Mouse (Mus musculus): ENCODE data around the gene Stard10. TPM values are rescaled to one million over a fixed set of nuclear protein-coding genes. Genes with fewer than 3 reads are reported as not detected.

Gene Stard10
- 10.9 TPM for polyA plus RNA-seq (2012; fragmentation: generic; extraction: Trizol)
- long read RNA-seq, experiment 1, partial matches to known transcripts = 9 of 14 reads
- long read RNA-seq, experiment 1, other reads (novel, unspliced or antisense) = 4 of 14 reads
- long read RNA-seq, experiment 2, partial matches to known transcripts = 0 of 2 reads
- long read RNA-seq, experiment 2, other reads (novel, unspliced or antisense) = 1 of 2 reads

GRCm38 (mm10) chr7:101317014-101317413 is at the start of gene Stard10:
Gene Stard10 (plus strand): TSS chr7:101317086.
- Histone ChIP-seq H3K27me3 (ENCODE audit: control insufficient read depth, insufficient read depth, insufficient read length) (no peaks in the 10 kb centered on the region), H3K79me3 (ENCODE audit: low read depth) (no peaks in the 10 kb centered on the region), H3K36me3 (ENCODE audit: control insufficient read depth, insufficient read depth) (no peaks in the 10 kb centered on the region), H3ac (ENCODE audit: control insufficient read depth, insufficient read length, low read depth) (no peak within 1 kb of the TSS), H3K79me2 (ENCODE audit: control insufficient read depth, insufficient read depth) (no peaks in the 10 kb centered on the region), H3K4me3 (ENCODE audit: insufficient read depth, poor library complexity, severe bottlenecking) (no peak within 1 kb of the TSS)
- TF ChIP-seq MYOG (IDR thresholded peaks at IDR 0.05; ENCODE audit: control insufficient read depth, extremely low read depth, insufficient read length) = no peak

- H3K4me3 ChIP-seq (ENCODE audit: insufficient read depth, poor library complexity, severe bottlenecking) = no peak overlapping the region
- no peaks in the 10 kb centered on the region for H3K27me3 ChIP-seq (ENCODE audit: control insufficient read depth, insufficient read depth, insufficient read length)
- no peaks in the 10 kb centered on the region for H3K79me3 ChIP-seq (ENCODE audit: low read depth)
- no peaks in the 10 kb centered on the region for H3K79me2 ChIP-seq (ENCODE audit: control insufficient read depth, insufficient read depth)
- no peak overlapping the region for H3ac ChIP-seq (ENCODE audit: control insufficient read depth, insufficient read length, low read depth)
- H3K36me3 ChIP-seq (ENCODE audit: control insufficient read depth, insufficient read depth) = no peaks in the 10 kb centered on the region
- TF ChIP-seq MYOG (IDR thresholded peaks at IDR 0.05; ENCODE audit: control insufficient read depth, extremely low read depth, insufficient read length) (no peak), CTCF (IDR thresholded peaks at IDR 0.05; ENCODE audit: control insufficient read depth, insufficient read depth, insufficient read length) (no peak), MAX (IDR thresholded peaks at IDR 0.05) (no peak), MYOD1 (IDR thresholded peaks at IDR 0.05; ENCODE audit: control insufficient read depth, insufficient read length, low read depth) (no peak), USF1 (IDR thresholded peaks at IDR 0.05; ENCODE audit: low read depth) (no peak), CEBPB (IDR thresholded peaks at IDR 0.05; ENCODE audit: low read depth) (no peak), FOSL1 (IDR thresholded peaks at IDR 0.05; ENCODE audit: insufficient read depth, low read length, poor library complexity, severe bottlenecking) (no peak)
Measured at GRCm38 (mm10) chr7:101267457-101268259, 49.2 kb upstream of the Stard10 start.

- Histone ChIP-seq H3K79me3 (ENCODE audit: low read depth) (no peaks in the 10 kb centered on the region), H3K79me2 (ENCODE audit: control insufficient read depth, insufficient read depth) (no peaks in the 10 kb centered on the region), H3ac (ENCODE audit: control insufficient read depth, insufficient read length, low read depth) (no peak overlapping the region), H3K36me3 (ENCODE audit: control insufficient read depth, insufficient read depth) (no peaks in the 10 kb centered on the region), H3K4me3 (ENCODE audit: insufficient read depth, poor library complexity, severe bottlenecking) (no peak overlapping the region), H3K27me3 (ENCODE audit: control insufficient read depth, insufficient read depth, insufficient read length) (no peaks in the 10 kb centered on the region)
- TF ChIP-seq MYOG (IDR thresholded peaks at IDR 0.05; ENCODE audit: control insufficient read depth, extremely low read depth, insufficient read length) = no peak
- TF ChIP-seq FOSL1 (IDR thresholded peaks at IDR 0.05; ENCODE audit: insufficient read depth, low read length, poor library complexity, severe bottlenecking) = no peak
- TF ChIP-seq MYOD1 (IDR thresholded peaks at IDR 0.05; ENCODE audit: control insufficient read depth, insufficient read length, low read depth) = no peak
- no peak for TF ChIP-seq CTCF (IDR thresholded peaks at IDR 0.05; ENCODE audit: control insufficient read depth, insufficient read depth, insufficient read length)
- no peak for TF ChIP-seq CEBPB (IDR thresholded peaks at IDR 0.05; ENCODE audit: low read depth)
- TF ChIP-seq USF1 (IDR thresholded peaks at IDR 0.05; ENCODE audit: low read depth) = no peak
- no peak for TF ChIP-seq MAX (IDR thresholded peaks at IDR 0.05)
Measured at GRCm38 (mm10) chr7:101271602-101272001, 45.3 kb upstream of the Stard10 start.

GRCm38 (mm10) chr7:101272466-101273160 is 44.3 kb upstream of the Stard10 start:
- Histone ChIP-seq H3K79me3 (ENCODE audit: low read depth) (no peaks in the 10 kb centered on the region), H3K27me3 (ENCODE audit: control insufficient read depth, insufficient read depth, insufficient read length) (no peaks in the 10 kb centered on the region), H3K4me3 (ENCODE audit: insufficient read depth, poor library complexity, severe bottlenecking) (no peak overlapping the region), H3K79me2 (ENCODE audit: control insufficient read depth, insufficient read depth) (no peaks in the 10 kb centered on the region), H3K36me3 (ENCODE audit: control insufficient read depth, insufficient read depth) (no peaks in the 10 kb centered on the region), H3ac (ENCODE audit: control insufficient read depth, insufficient read length, low read depth) (no peak overlapping the region)
- TF ChIP-seq FOSL1 (IDR thresholded peaks at IDR 0.05; ENCODE audit: insufficient read depth, low read length, poor library complexity, severe bottlenecking) (no peak), MYOD1 (IDR thresholded peaks at IDR 0.05; ENCODE audit: control insufficient read depth, insufficient read length, low read depth) (no peak), MYOG (IDR thresholded peaks at IDR 0.05; ENCODE audit: control insufficient read depth, extremely low read depth, insufficient read length) (no peak), CTCF (IDR thresholded peaks at IDR 0.05; ENCODE audit: control insufficient read depth, insufficient read depth, insufficient read length) (no peak), CEBPB (IDR thresholded peaks at IDR 0.05; ENCODE audit: low read depth) (no peak), USF1 (IDR thresholded peaks at IDR 0.05; ENCODE audit: low read depth) (no peak), MAX (IDR thresholded peaks at IDR 0.05) (no peak)

GRCm38 (mm10) chr7:101282721-101283120 is 34.2 kb upstream of the Stard10 start:
- Histone ChIP-seq H3K36me3 (ENCODE audit: control insufficient read depth, insufficient read depth) (peaks cover 9% of the 10 kb centered on the region), H3K4me3 (ENCODE audit: insufficient read depth, poor library complexity, severe bottlenecking) (no peak overlapping the region), H3ac (ENCODE audit: control insufficient read depth, insufficient read length, low read depth) (no peak overlapping the region), H3K79me2 (ENCODE audit: control insufficient read depth, insufficient read depth) (no peaks in the 10 kb centered on the region), H3K27me3 (ENCODE audit: control insufficient read depth, insufficient read depth, insufficient read length) (no peaks in the 10 kb centered on the region), H3K79me3 (ENCODE audit: low read depth) (no peaks in the 10 kb centered on the region)
- TF ChIP-seq MYOD1 (IDR thresholded peaks at IDR 0.05; ENCODE audit: control insufficient read depth, insufficient read length, low read depth) (no peak), MYOG (IDR thresholded peaks at IDR 0.05; ENCODE audit: control insufficient read depth, extremely low read depth, insufficient read length) (no peak), USF1 (IDR thresholded peaks at IDR 0.05; ENCODE audit: low read depth) (no peak), MAX (IDR thresholded peaks at IDR 0.05) (no peak), CEBPB (IDR thresholded peaks at IDR 0.05; ENCODE audit: low read depth) (no peak), CTCF (IDR thresholded peaks at IDR 0.05; ENCODE audit: control insufficient read depth, insufficient read depth, insufficient read length) (no peak), FOSL1 (IDR thresholded peaks at IDR 0.05; ENCODE audit: insufficient read depth, low read length, poor library complexity, severe bottlenecking) (no peak)

Measured in C2C12 (cell line).